Mouse (Mus musculus) lung, adult 2 months (tissue): ENCODE measurements around the gene Jakmip3.

Experiments
- CTCF ChIP-seq: fragments of 200-500 bp; IDR thresholded peaks from 2 replicates; pipeline ENCODE4 v1.5.1; 2011; ENCODE audit warnings: mild to moderate bottlenecking, low read length, control low read depth; ENCODE audit not compliant: insufficient read depth
- POLR2A ChIP-seq: fragments of 200-500 bp; IDR thresholded peaks from 2 replicates; pipeline ENCODE4 v1.6.1; 2011; ENCODE audit warnings: low read depth, mild to moderate bottlenecking, control low read depth, low read length, borderline replicate concordance; ENCODE audit errors: extremely low read depth

DNA sequence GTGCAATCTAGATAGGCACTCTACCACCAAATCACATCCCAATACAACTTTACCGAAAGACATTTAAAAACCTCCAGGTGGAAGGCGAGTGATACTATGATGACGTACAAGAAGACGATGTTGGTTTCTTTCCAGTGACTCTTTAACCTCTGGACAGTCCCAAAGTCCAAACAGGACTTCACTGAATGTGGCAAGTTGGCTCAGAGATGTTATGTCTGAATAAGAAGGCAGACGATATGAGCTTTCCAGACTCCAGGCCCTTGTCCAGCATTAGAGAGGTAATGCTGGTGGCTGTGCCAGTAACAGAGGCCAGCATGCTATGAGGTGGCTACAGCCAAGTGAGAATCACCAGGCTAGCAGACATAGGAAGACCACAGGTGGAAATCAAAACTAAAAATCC is 23.2 kb downstream of the Jakmip3 start:
- no peak for TF ChIP-seq POLR2A
- no peak for TF ChIP-seq CTCF
